Mouse (Mus musculus): ENCODE data around the gene Tcp10a. TPM values are rescaled to one million over a fixed set of nuclear protein-coding genes. Genes with fewer than 3 reads are reported as not detected.
"Not testable (repeated sequence)": the region's sequence is repeated elsewhere in the genome, so short reads cannot be mapped to it uniquely, and the experiment has no call there.

The Tcp10a gene
- polyA plus RNA-seq, 2 experiments from 2014 or later, result not detected

- ATAC-seq, result not testable (repeated sequence)
Measured at GRCm38 (mm10) chr17:7369401-7369800, 45.0 kb downstream of the Tcp10a start.

- ATAC-seq, result not testable (repeated sequence)
Measured at GRCm38 (mm10) chr17:7371879-7372278, 47.4 kb downstream of the Tcp10a start, which contains the start of gene Gm49630. TSS of gene Gm49630 (minus strand) at chr17:7371979.

- ATAC-seq, result not testable (repeated sequence)
Measured at GRCm38 (mm10) chr17:7376951-7377700, 52.7 kb downstream of the Tcp10a start.

GRCm38 (mm10) chr17:7377907-7378306 is 53.5 kb downstream of the Tcp10a start:
- ATAC-seq, result not testable (repeated sequence)

- not testable (repeated sequence) for ATAC-seq
Measured at GRCm38 (mm10) chr17:7382711-7383110, 58.3 kb downstream of the Tcp10a start.

GRCm38 (mm10) chr17:7383167-7384143 is 59.0 kb downstream of the Tcp10a start:
- not testable (repeated sequence) for ATAC-seq

- ATAC-seq, result not testable (repeated sequence)
Measured at GRCm38 (mm10) chr17:7385364-7385763, 60.9 kb downstream of the Tcp10a start, which contains the start of gene Unc93a2. TSS of gene Unc93a2 (minus strand) at chr17:7385464.

- not testable (repeated sequence) for ATAC-seq
Measured at GRCm38 (mm10) chr17:7386016-7386415, 61.6 kb downstream of the Tcp10a start.

GRCm38 (mm10) chr17:7388341-7388957 is 64.0 kb downstream of the Tcp10a start:
- not testable (repeated sequence) for ATAC-seq

GRCm38 (mm10) chr17:7388958-7389356 is 64.5 kb downstream of the Tcp10a start:
- not testable (repeated sequence) for ATAC-seq

GRCm38 (mm10) chr17:7389898-7390297 is 65.5 kb downstream of the Tcp10a start:
- not testable (repeated sequence) for ATAC-seq

GRCm38 (mm10) chr17:7395116-7395515 is 70.7 kb downstream of the Tcp10a start:
- ATAC-seq, result not testable (repeated sequence)

Other genes starting within 250 kb of the Tcp10a start
- gene Rps6ka2, start 154.5 kb upstream of the Tcp10a start, polyA plus RNA-seq (2017; shearing (Covaris generic)), result under 1 TPM; 0.57 to 0.60 TPM
- gene Ttll2, start 28.1 kb downstream of the Tcp10a start, polyA plus RNA-seq (2017; shearing (Covaris generic)), result not detected
- not detected for gene Gm49630, start 47.3 kb downstream of the Tcp10a start, polyA plus RNA-seq (2017; shearing (Covaris generic))
- gene Unc93a2, start 60.8 kb downstream of the Tcp10a start, polyA plus RNA-seq (2017; shearing (Covaris generic)), result not detected